ENCODE assay signal across 10 mouse cellular contexts in genomic region chr1:63857933-63858649, GRCm38 (mm10).
DNase-seq lines count a peak whose midpoint lies in the region; ATAC-seq and TF ChIP-seq lines count a peak whose summit lies in the region.
"Had no signal": no experiment of that assay in that cellular context is flagged by ENCODE, and none has a peak within 500 bp of the region (broad histone marks: within the 10 kb centered on the region; RNA-seq: fewer than 3 reads in every experiment).

No protein-coding gene starts in this region.

- no peaks in the 10 kb centered on the region for H3K36me3 ChIP-seq in lung, postnatal 0 days (ENCODE audit: insufficient read depth, low read length)
- H3K36me3 ChIP-seq in hindbrain, embryonic 12.5 days: no peaks in the 10 kb centered on the region
- H3K36me3 ChIP-seq in midbrain, embryonic 15.5 days (replicated peaks): no peaks in the 10 kb centered on the region
- H3K36me3 ChIP-seq: liver, embryonic 15.5 days had no signal

- H3K9ac ChIP-seq in lung, postnatal 0 days (replicated peaks; ENCODE audit: low read depth): no peak overlapping the region
- no peak overlapping the region for H3K9ac ChIP-seq in hindbrain, embryonic 12.5 days
- H3K9ac ChIP-seq in midbrain, embryonic 15.5 days: no peak overlapping the region
- H3K9ac ChIP-seq: liver, embryonic 15.5 days had no signal

- no peaks in the 10 kb centered on the region for H3K27me3 ChIP-seq in lung, postnatal 0 days (replicated peaks; ENCODE audit: insufficient read depth, low read length)
- no peaks in the 10 kb centered on the region for H3K27me3 ChIP-seq in hindbrain, embryonic 12.5 days
- H3K27me3 ChIP-seq in midbrain, embryonic 15.5 days (replicated peaks): no peaks in the 10 kb centered on the region
- H3K27me3 ChIP-seq: liver, embryonic 15.5 days had no signal

- no peaks in the 10 kb centered on the region for H3K9me3 ChIP-seq in lung, postnatal 0 days (ENCODE audit: low read length)
- H3K9me3 ChIP-seq in hindbrain, embryonic 12.5 days (replicated peaks): no peaks in the 10 kb centered on the region
- H3K9me3 ChIP-seq in midbrain, embryonic 15.5 days: no peaks in the 10 kb centered on the region
- H3K9me3 ChIP-seq: liver, embryonic 15.5 days had no signal

- H3K4me2 ChIP-seq in lung, postnatal 0 days (replicated peaks; ENCODE audit: low read depth, low read length): no peak overlapping the region
- no peak overlapping the region for H3K4me2 ChIP-seq in hindbrain, embryonic 12.5 days (replicated peaks)
- H3K4me2 ChIP-seq in midbrain, embryonic 15.5 days: peak overlapping the region; percentile 11
- H3K4me2 ChIP-seq: liver, embryonic 15.5 days had no signal

- peak; percentile 54 to 66 for DNase-seq in cerebellum, postnatal 10 days
- no peak for DNase-seq in cerebellum, adult 18-20 months
- DNase-seq in lung, postnatal 0 days (ENCODE audit: low spot score): peak; percentile 8
- DNase-seq in lung, postnatal 36 days: no peak
- DNase-seq in thymus, postnatal 0 days (ENCODE audit: low spot score): no peak
- DNase-seq in urinary bladder, adult 2 months (ENCODE audit: low spot score): no peak
- DNase-seq: cerebellum, postnatal 36 days had no signal

- no peak for TF ChIP-seq CTCF in lung, postnatal 0 days (IDR thresholded peaks at IDR 0.05)

- TF ChIP-seq EP300 in lung, postnatal 0 days (IDR thresholded peaks at IDR 0.05): no peak

- H3K4me1 ChIP-seq in lung, postnatal 0 days (ENCODE audit: insufficient read depth, low read depth, low read length): no peaks in the 10 kb centered on the region
- peaks cover 6% of the 10 kb centered on the region for H3K4me1 ChIP-seq in hindbrain, embryonic 12.5 days
- H3K4me1 ChIP-seq in midbrain, embryonic 15.5 days: peaks cover 20% of the 10 kb centered on the region
- H3K4me1 ChIP-seq: liver, embryonic 15.5 days had no signal

- no peak for ATAC-seq in lung, postnatal 0 days
- ATAC-seq in hindbrain, embryonic 12.5 days (ENCODE audit: low FRiP score): no peak; the same call in 1 of the 2 replicates
- ATAC-seq in midbrain, embryonic 15.5 days (replicated peaks): peak; percentile 92

- H3K27ac ChIP-seq in lung, postnatal 0 days (ENCODE audit: low read length): no peak overlapping the region
- peak overlapping the region; percentile 50 for H3K27ac ChIP-seq in hindbrain, embryonic 12.5 days
- H3K27ac ChIP-seq in midbrain, embryonic 15.5 days: peak overlapping the region; percentile 87
- H3K27ac ChIP-seq: liver, embryonic 15.5 days had no signal

- H3K4me3 ChIP-seq in lung, postnatal 0 days (ENCODE audit: low read depth, low read length): no peak overlapping the region
- no peak overlapping the region for H3K4me3 ChIP-seq in hindbrain, embryonic 12.5 days
- no peak overlapping the region for H3K4me3 ChIP-seq in midbrain, embryonic 15.5 days
- H3K4me3 ChIP-seq: liver, embryonic 15.5 days had no signal

- WGBS in lung, postnatal 0 days: 22% methylated on average over 6 of the region's 6 CpGs
- WGBS in hindbrain, embryonic 12.5 days: 44% methylated on average over 6 of the region's 6 CpGs
- WGBS in midbrain, embryonic 15.5 days: 24% methylated on average over 6 of the region's 6 CpGs

Comparison
In these comparisons a context has a peak if more than half of its experiments do, and no peak if none do; other contexts are left out.
1. DNase-seq: peak in cerebellum, postnatal 10 days (2 of 2) and lung, postnatal 0 days (single experiment); none in cerebellum, adult 18-20 months (0 of 2), lung, postnatal 36 days (single experiment), thymus, postnatal 0 days (single experiment) and urinary bladder, adult 2 months (single experiment).